ENCODE assay signal across 8 mouse cellular contexts in the genomic region with DNA sequence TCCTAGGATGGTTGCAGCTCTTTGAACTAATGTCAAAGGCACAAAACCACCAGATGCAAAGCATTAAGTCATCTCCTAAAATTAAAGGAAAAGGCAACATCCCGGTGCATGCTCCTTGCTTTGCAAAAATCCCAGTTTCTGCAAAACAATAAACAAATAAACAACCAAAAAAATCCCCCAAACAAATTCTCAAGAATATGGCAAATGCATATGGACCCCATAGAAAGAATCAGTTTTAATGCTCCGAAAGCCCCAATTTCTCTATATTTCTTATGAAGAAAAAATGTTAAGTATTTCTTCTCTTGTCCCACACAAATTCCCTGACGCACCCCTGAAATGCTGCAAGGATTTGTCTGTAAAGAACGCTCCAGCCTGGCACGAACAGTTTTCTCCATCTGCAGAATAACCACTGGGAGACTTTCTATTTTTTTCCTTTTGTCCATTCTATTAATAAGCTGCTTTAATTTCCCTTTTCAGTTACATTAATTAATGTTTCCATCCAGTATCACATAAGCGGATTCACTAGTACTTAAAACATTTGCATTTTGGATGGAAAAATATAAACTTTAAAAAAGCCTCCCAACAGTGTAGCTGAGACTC. TPM values are rescaled to one million over a fixed set of nuclear protein-coding genes. Genes with fewer than 3 reads are reported as not detected.
A peak's percentile ranks its signal among the peaks of the same experiment; 100 is the strongest.
DNase-seq lines count a peak whose midpoint lies in the region; ATAC-seq lines count a peak whose summit lies in the region.
"Had no signal": no experiment of that assay in that cellular context is flagged by ENCODE, and none has a peak within 500 bp of the region (broad histone marks: within the 10 kb centered on the region; RNA-seq: fewer than 3 reads in every experiment).

No protein-coding gene starts in this region.

- H3K27ac ChIP-seq in neural tube, embryonic 11.5 days (ENCODE audit: low read depth, low read length) = no peak overlapping the region
- peak overlapping the region; percentile 95 for H3K27ac ChIP-seq in forebrain, embryonic 15.5 days (replicated peaks)
- no peak overlapping the region for H3K27ac ChIP-seq in limb, embryonic 13.5 days

- no peak overlapping the region for H3K4me2 ChIP-seq in neural tube, embryonic 11.5 days (ENCODE audit: low read depth)
- H3K4me2 ChIP-seq in forebrain, embryonic 15.5 days (replicated peaks) = peak overlapping the region; percentile 60
- peak overlapping the region; percentile 80 for H3K4me2 ChIP-seq in limb, embryonic 13.5 days (replicated peaks)

- no peak overlapping the region for H3K9ac ChIP-seq in neural tube, embryonic 11.5 days (ENCODE audit: low read length)
- H3K9ac ChIP-seq in forebrain, embryonic 15.5 days (replicated peaks) = peak overlapping the region; percentile 61
- H3K9ac ChIP-seq in limb, embryonic 13.5 days = no peak overlapping the region

- H3K27me3 ChIP-seq in neural tube, embryonic 11.5 days (ENCODE audit: control insufficient read depth, insufficient read depth, low read length) = peaks cover 67% of the 10 kb centered on the region
- H3K27me3 ChIP-seq in forebrain, embryonic 15.5 days = peaks cover 11% of the 10 kb centered on the region
- H3K27me3 ChIP-seq in limb, embryonic 13.5 days = peaks cover 70% of the 10 kb centered on the region

- no peak for DNase-seq in neural tube, embryonic 11.5 days (ENCODE audit: low spot score)
- DNase-seq in neural tube, embryonic 10.5 days (ENCODE audit: extremely low spot score, low spot score) = no peak
- DNase-seq in urinary bladder, adult 18-20 months (ENCODE audit: low spot score in 2 of 2) = no peak
- no peak for DNase-seq in cerebellum, adult 11 months
- DNase-seq: gastrocnemius, postnatal 25 days had no signal

- H3K9me3 ChIP-seq in neural tube, embryonic 11.5 days (ENCODE audit: control insufficient read depth, low read length) = no peaks in the 10 kb centered on the region
- H3K9me3 ChIP-seq in forebrain, embryonic 15.5 days = no peaks in the 10 kb centered on the region
- no peaks in the 10 kb centered on the region for H3K9me3 ChIP-seq in limb, embryonic 13.5 days

- no peaks in the 10 kb centered on the region for H3K36me3 ChIP-seq in neural tube, embryonic 11.5 days (ENCODE audit: control insufficient read depth, insufficient read depth, low read length)
- no peaks in the 10 kb centered on the region for H3K36me3 ChIP-seq in forebrain, embryonic 15.5 days
- H3K36me3 ChIP-seq in limb, embryonic 13.5 days = no peaks in the 10 kb centered on the region

- no peak for ATAC-seq in neural tube, embryonic 11.5 days (ENCODE audit: insufficient read depth, low FRiP score, low TSS enrichment)
- no peak for ATAC-seq in forebrain, embryonic 15.5 days (replicated peaks)
- no peak for ATAC-seq in limb, embryonic 13.5 days (ENCODE audit: low FRiP score, low read depth)
- no peak for ATAC-seq in megakaryocyte progenitor cell, adult 5-6 weeks (replicated peaks; ENCODE audit: poor library complexity)

- peak overlapping the region; percentile 28 for H3K4me3 ChIP-seq in neural tube, embryonic 11.5 days (ENCODE audit: low read depth, low read length)
- H3K4me3 ChIP-seq in forebrain, embryonic 15.5 days = peak overlapping the region; percentile 57
- peak overlapping the region; percentile 48 for H3K4me3 ChIP-seq in limb, embryonic 13.5 days

- peaks cover 9% of the 10 kb centered on the region; the same call in 1 of the 2 replicates for H3K4me1 ChIP-seq in neural tube, embryonic 11.5 days (ENCODE audit: control insufficient read depth, insufficient read depth, low read length)
- peaks cover 32% of the 10 kb centered on the region for H3K4me1 ChIP-seq in forebrain, embryonic 15.5 days
- peaks cover 46% of the 10 kb centered on the region for H3K4me1 ChIP-seq in limb, embryonic 13.5 days

- WGBS in neural tube, embryonic 11.5 days = 4% methylated on average over 6 of the region's 6 CpGs
- 5% methylated on average over 6 of the region's 6 CpGs for WGBS in forebrain, embryonic 15.5 days
- 6% methylated on average over 6 of the region's 6 CpGs for WGBS in limb, embryonic 13.5 days

RNA-seq across cellular contexts. Expression of a gene that starts 1.9 kb away (rescaled TPM):
- polyA plus RNA-seq in neural tube, embryonic 11.5 days (2014; fragmentation: Nextera tagmentation; extraction: Ambion mirVana) = 27.3 and 27.5 TPM in 2 replicates
- polyA plus RNA-seq in forebrain, embryonic 15.5 days (2015; fragmentation: Nextera tagmentation; extraction: Ambion mirVana) = 48.0 and 50.4 TPM in 2 replicates
- 7.5 and 7.7 TPM in 2 replicates for polyA plus RNA-seq in limb, embryonic 13.5 days (2015; fragmentation: Nextera tagmentation; extraction: Ambion mirVana)
- total RNA-seq in megakaryocyte progenitor cell, adult 5-6 weeks (2015) = not detected in 2 replicates
- not detected in 2 replicates for total RNA-seq in megakaryocyte progenitor cell, adult 5-6 weeks (2017)
